Comparison of ENCODE assay signal across 13 mouse cellular contexts in the genomic region with DNA sequence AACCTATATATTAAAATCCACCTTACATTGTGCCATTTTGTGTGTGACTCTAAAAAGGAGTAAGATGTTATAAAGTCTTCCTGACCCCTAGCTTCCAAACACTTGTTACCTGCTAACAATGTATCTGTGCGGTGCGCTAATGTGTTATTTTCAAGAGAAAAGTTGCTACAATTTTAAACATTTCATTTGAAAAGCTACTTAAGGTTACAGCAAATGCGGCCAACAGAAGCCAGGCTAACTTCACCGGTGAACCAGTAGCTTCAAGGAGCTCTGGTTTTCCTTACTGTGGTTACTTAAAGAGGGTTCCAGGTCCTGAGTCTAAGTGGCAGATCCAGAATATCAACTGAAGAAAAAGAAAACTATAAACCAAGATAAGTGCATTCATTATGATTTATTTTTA. TPM values are rescaled to one million over a fixed set of nuclear protein-coding genes. Genes with fewer than 3 reads are reported as not detected.
A peak's percentile ranks its signal among the peaks of the same experiment; 100 is the strongest.
DNase-seq lines count a peak whose midpoint lies in the region; ATAC-seq and TF ChIP-seq lines count a peak whose summit lies in the region.
"Had no signal": no experiment of that assay in that cellular context is flagged by ENCODE, and none has a peak within 500 bp of the region (broad histone marks: within the 10 kb centered on the region; RNA-seq: fewer than 3 reads in every experiment).

No protein-coding gene starts in this region.

- DNase-seq in liver, postnatal 0 days, result no peak
- DNase-seq in spleen, adult 18-20 months, result no peak
- DNase-seq in c-Kit-positive CD71-positive TER-119-positive erythroid progenitor cells, embryonic 14.5 days (ENCODE audit: low spot score), result no peak
- DNase-seq in cerebellum, adult 11-12 months, result no peak
- DNase-seq: adrenal gland, adult 8-10 months; cerebellum, postnatal 14 days; layer of hippocampus, adult 9-11 months; lung, postnatal 10 days had no signal

- TF ChIP-seq EP300 in ES-Bruce4 (IDR thresholded peaks at IDR 0.05; ENCODE audit: insufficient read depth, low read depth, low read length), result no peak
- TF ChIP-seq EP300 in liver, postnatal 0 days (IDR thresholded peaks at IDR 0.05; ENCODE audit: low read depth), result no peak

- no peaks in the 10 kb centered on the region for H3K9me3 ChIP-seq in intestine, embryonic 16.5 days (ENCODE audit: control insufficient read depth, low read length)
- H3K9me3 ChIP-seq in intestine, embryonic 15.5 days, result no peaks in the 10 kb centered on the region
- no peaks in the 10 kb centered on the region for H3K9me3 ChIP-seq in ES-Bruce4 (replicated peaks; ENCODE audit: control insufficient read depth, insufficient read depth, low read length, poor library complexity, severe bottlenecking)
- no peaks in the 10 kb centered on the region for H3K9me3 ChIP-seq in forebrain, embryonic 12.5 days
- no peaks in the 10 kb centered on the region for H3K9me3 ChIP-seq in liver, postnatal 0 days (ENCODE audit: low read length)
- H3K9me3 ChIP-seq: heart, embryonic 12.5 days had no signal

- H3K27ac ChIP-seq in intestine, embryonic 16.5 days (ENCODE audit: low read length), result no peak overlapping the region
- no peak overlapping the region for H3K27ac ChIP-seq in intestine, embryonic 15.5 days
- H3K27ac ChIP-seq in ES-Bruce4 (ENCODE audit: insufficient read depth, low read length), result no peak overlapping the region
- H3K27ac ChIP-seq in forebrain, embryonic 12.5 days, result no peak overlapping the region
- H3K27ac ChIP-seq in liver, postnatal 0 days (ENCODE audit: low read depth), result no peak overlapping the region

- ATAC-seq in intestine, embryonic 16.5 days, result no peak
- no peak for ATAC-seq in intestine, embryonic 15.5 days
- no peak for ATAC-seq in forebrain, embryonic 12.5 days (ENCODE audit: low FRiP score)
- ATAC-seq in liver, postnatal 0 days, result no peak

- no peak for TF ChIP-seq CTCF in ES-Bruce4 (IDR thresholded peaks at IDR 0.05; ENCODE audit: low read depth, low read length)
- no peak for TF ChIP-seq CTCF in liver, postnatal 0 days (IDR thresholded peaks at IDR 0.05; ENCODE audit: low read depth)

- TF ChIP-seq POLR2A in ES-Bruce4 (IDR thresholded peaks at IDR 0.05; ENCODE audit: insufficient read depth, low read length), result no peak

- H3K36me3 ChIP-seq in intestine, embryonic 16.5 days (ENCODE audit: control insufficient read depth, insufficient read depth, low read length), result no peaks in the 10 kb centered on the region
- H3K36me3 ChIP-seq in intestine, embryonic 15.5 days, result no peaks in the 10 kb centered on the region
- no peaks in the 10 kb centered on the region; the same call in 1 of the 2 replicates for H3K36me3 ChIP-seq in ES-Bruce4 (ENCODE audit: control insufficient read depth, insufficient read depth, low read length, poor library complexity, severe bottlenecking)
- H3K36me3 ChIP-seq in forebrain, embryonic 12.5 days (replicated peaks), result no peaks in the 10 kb centered on the region
- no peaks in the 10 kb centered on the region for H3K36me3 ChIP-seq in liver, postnatal 0 days (replicated peaks; ENCODE audit: insufficient read depth, low read length)
- H3K36me3 ChIP-seq: heart, embryonic 12.5 days had no signal

- WGBS in intestine, embryonic 16.5 days, result 94% methylated on average over 4 of the region's 4 CpGs
- 89% methylated on average over 4 of the region's 4 CpGs for WGBS in intestine, embryonic 15.5 days
- WGBS in forebrain, embryonic 12.5 days, result 93% methylated on average over 4 of the region's 4 CpGs
- 93% methylated on average over 4 of the region's 4 CpGs for WGBS in liver, postnatal 0 days (ENCODE audit: insufficient replicate concordance)

- H3K4me1 ChIP-seq in intestine, embryonic 16.5 days (ENCODE audit: control insufficient read depth, insufficient read depth, low read length), result peaks cover 11% of the 10 kb centered on the region
- 0 out of 2 replicates have a peak, but pooled peaks cover 13% of the 10 kb centered on the region for H3K4me1 ChIP-seq in intestine, embryonic 15.5 days (replicated peaks)
- no peaks in the 10 kb centered on the region for H3K4me1 ChIP-seq in ES-Bruce4 (ENCODE audit: control insufficient read depth, insufficient read depth, low read length)
- peaks cover 34% of the 10 kb centered on the region for H3K4me1 ChIP-seq in forebrain, embryonic 12.5 days
- H3K4me1 ChIP-seq in liver, postnatal 0 days (ENCODE audit: insufficient read depth), result peaks cover 28% of the 10 kb centered on the region

- no peak overlapping the region for H3K4me3 ChIP-seq in intestine, embryonic 16.5 days (ENCODE audit: low read length)
- no peak overlapping the region for H3K4me3 ChIP-seq in intestine, embryonic 15.5 days (replicated peaks)
- no peak overlapping the region for H3K4me3 ChIP-seq in ES-Bruce4 (ENCODE audit: low read depth, low read length)
- H3K4me3 ChIP-seq in forebrain, embryonic 12.5 days (replicated peaks), result no peak overlapping the region
- peak overlapping the region; percentile 56; the same call in 1 of the 2 replicates for H3K4me3 ChIP-seq in liver, postnatal 0 days (ENCODE audit: low read depth, low read length)

- no peak overlapping the region for H3K9ac ChIP-seq in intestine, embryonic 16.5 days (ENCODE audit: low read depth, low read length)
- no peak overlapping the region for H3K9ac ChIP-seq in intestine, embryonic 15.5 days
- H3K9ac ChIP-seq in ES-Bruce4 (ENCODE audit: low read depth, poor library complexity, severe bottlenecking), result peak overlapping the region; percentile 98
- no peak overlapping the region for H3K9ac ChIP-seq in forebrain, embryonic 12.5 days
- H3K9ac ChIP-seq in liver, postnatal 0 days (replicated peaks), result no peak overlapping the region

- peak overlapping the region; percentile 7; the same call in 1 of the 2 replicates for H3K4me2 ChIP-seq in intestine, embryonic 16.5 days (ENCODE audit: low read depth, low read length)
- H3K4me2 ChIP-seq in intestine, embryonic 15.5 days (replicated peaks), result no peak overlapping the region
- peak overlapping the region; percentile 75 for H3K4me2 ChIP-seq in forebrain, embryonic 12.5 days
- H3K4me2 ChIP-seq in liver, postnatal 0 days (ENCODE audit: low read depth, low read length), result peak overlapping the region; percentile 74; the same call in 1 of the 2 replicates

- no peaks in the 10 kb centered on the region for H3K27me3 ChIP-seq in intestine, embryonic 16.5 days (replicated peaks; ENCODE audit: control insufficient read depth, insufficient read depth, low read length)
- H3K27me3 ChIP-seq in intestine, embryonic 15.5 days (replicated peaks), result no peaks in the 10 kb centered on the region
- no peaks in the 10 kb centered on the region for H3K27me3 ChIP-seq in ES-Bruce4 (ENCODE audit: control insufficient read depth, insufficient read depth, low read length, poor library complexity, severe bottlenecking)
- no peaks in the 10 kb centered on the region for H3K27me3 ChIP-seq in forebrain, embryonic 12.5 days
- no peaks in the 10 kb centered on the region for H3K27me3 ChIP-seq in liver, postnatal 0 days (ENCODE audit: insufficient read depth, low read length)
- H3K27me3 ChIP-seq: heart, embryonic 12.5 days had no signal

RNA-seq across cellular contexts. Expression of gene Nr2c2, which starts 1.2 kb away (rescaled TPM):
- 9.2 and 9.4 TPM in 2 replicates for polyA plus RNA-seq in intestine, embryonic 16.5 days (2015; fragmentation: Nextera tagmentation; extraction: Ambion mirVana)
- polyA plus RNA-seq in intestine, embryonic 15.5 days (2015; fragmentation: Nextera tagmentation; extraction: Ambion mirVana), result 18.3 and 19.3 TPM in 2 replicates
- 29.3 and 31.7 TPM in 2 replicates for polyA plus RNA-seq in ES-Bruce4 (2011; ENCODE audit: insufficient read depth, insufficient read length, low read depth, missing spikeins)
- 24.0 and 36.0 TPM in 2 replicates for polyA plus RNA-seq in forebrain, embryonic 12.5 days (2016; fragmentation: Nextera tagmentation; extraction: Ambion mirVana)
- polyA plus RNA-seq in liver, postnatal 0 days (2015; fragmentation: Nextera tagmentation; extraction: Ambion mirVana), result 4.3 and 4.9 TPM in 2 replicates
